Mouse (Mus musculus): ENCODE measurements around the gene Usp4. TPM values are rescaled to one million over a fixed set of nuclear protein-coding genes. Genes with fewer than 3 reads are reported as not detected.

Usp4 gene
- total and polyA plus RNA-seq, 3 experiments, result 85.4 to 128 TPM; not detected in 1

- Histone ChIP-seq H3K27ac (ENCODE audit: control insufficient read depth, low read depth, low read length) (no peak overlapping the region), H3K36me3 (ENCODE audit: control insufficient read depth in 1 of 2, insufficient read depth in 2 of 2, low read length in 2 of 2) (peaks cover 18 to 25% of the 10 kb centered on the region in 2 experiments), H3K4me3 (ENCODE audit: control insufficient read depth in 1 of 2, insufficient read depth in 1 of 2, low read depth in 2 of 2, low read length in 2 of 2) (no peak overlapping the region), H3K4me1 (ENCODE audit: control insufficient read depth in 1 of 2, insufficient read depth in 2 of 2, low read length in 2 of 2) (peaks cover 5 to 19% of the 10 kb centered on the region in 2 experiments), H3K9ac (ENCODE audit: control insufficient read depth, low read depth, low read length, poor library complexity, severe bottlenecking) (no peak overlapping the region), H3K27me3 (ENCODE audit: control insufficient read depth in 1 of 2, insufficient read depth in 2 of 2, low read length in 2 of 2) (no peaks in the 10 kb centered on the region), H3K9me3 (replicated peaks; ENCODE audit: insufficient read depth, low read length) (no peaks in the 10 kb centered on the region), H3K79me2 (ENCODE audit: control insufficient read depth, insufficient read depth, low read length, poor library complexity) (peaks cover 30% of the 10 kb centered on the region)
- DNase-seq (ENCODE audit: low read depth, low spot score), result peak; percentile 32
- peak; percentile 37; the same call in 1 of the 2 replicates for TF ChIP-seq TAL1 (IDR thresholded peaks at IDR 0.05; ENCODE audit: low read length)
- TF ChIP-seq ZMIZ1 (IDR thresholded peaks at IDR 0.05; ENCODE audit: low read depth, low read length), result no peak
These were observed 2.1 kb downstream of the Usp4 start for GRCm38 (mm10) chr9:108349727-108350126.

GRCm38 (mm10) chr9:108378234-108378633, 30.6 kb downstream of the Usp4 start:
- no peaks in the 10 kb centered on the region for H3K27me3 ChIP-seq (ENCODE audit: control insufficient read depth in 1 of 2, insufficient read depth in 2 of 2, low read length in 2 of 2)
- H3K9ac ChIP-seq (ENCODE audit: control insufficient read depth, low read depth, low read length, poor library complexity, severe bottlenecking), result no peak overlapping the region
- H3K4me1 ChIP-seq (ENCODE audit: control insufficient read depth in 1 of 2, insufficient read depth in 2 of 2, low read length in 2 of 2), result no peaks in the 10 kb centered on the region
- H3K27ac ChIP-seq (ENCODE audit: control insufficient read depth, low read depth, low read length), result no peak overlapping the region
- no peak overlapping the region for H3K4me3 ChIP-seq (ENCODE audit: control insufficient read depth in 1 of 2, insufficient read depth in 1 of 2, low read depth in 2 of 2, low read length in 2 of 2)
- H3K36me3 ChIP-seq (ENCODE audit: control insufficient read depth in 1 of 2, insufficient read depth in 2 of 2, low read length in 2 of 2), result peaks cover 0 to 20% of the 10 kb centered on the region in 2 experiments; a peak in 2 of 4 replicates
- H3K79me2 ChIP-seq (ENCODE audit: control insufficient read depth, insufficient read depth, low read length, poor library complexity), result no peaks in the 10 kb centered on the region
- H3K9me3 ChIP-seq (replicated peaks; ENCODE audit: insufficient read depth, low read length), result no peaks in the 10 kb centered on the region
- no peak for TF ChIP-seq JUND (IDR thresholded peaks at IDR 0.05; ENCODE audit: low read depth, low read length)
- no peak for TF ChIP-seq TCF12 (IDR thresholded peaks at IDR 0.05; ENCODE audit: low read depth, low read length)
- TF ChIP-seq TBP (IDR thresholded peaks at IDR 0.05; ENCODE audit: low read depth, low read length), result no peak
- TF ChIP-seq GATA1 (IDR thresholded peaks at IDR 0.05; ENCODE audit: low read depth, low read length), result no peak
- TF ChIP-seq MXI1 (IDR thresholded peaks at IDR 0.05; ENCODE audit: low read depth, low read length), result no peak
- DNase-seq (ENCODE audit: low read depth, low spot score), result no peak

- Histone ChIP-seq H3K4me3 (ENCODE audit: control insufficient read depth in 1 of 2, insufficient read depth in 1 of 2, low read depth in 2 of 2, low read length in 2 of 2) (no peak overlapping the region), H3K4me1 (ENCODE audit: control insufficient read depth in 1 of 2, insufficient read depth in 2 of 2, low read length in 2 of 2) (no peaks in the 10 kb centered on the region), H3K9ac (ENCODE audit: control insufficient read depth, low read depth, low read length, poor library complexity, severe bottlenecking) (no peak overlapping the region), H3K27ac (ENCODE audit: control insufficient read depth, low read depth, low read length) (no peak overlapping the region), H3K9me3 (replicated peaks; ENCODE audit: insufficient read depth, low read length) (no peaks in the 10 kb centered on the region), H3K27me3 (ENCODE audit: control insufficient read depth in 1 of 2, insufficient read depth in 2 of 2, low read length in 2 of 2) (no peaks in the 10 kb centered on the region), H3K79me2 (ENCODE audit: control insufficient read depth, insufficient read depth, low read length, poor library complexity) (no peaks in the 10 kb centered on the region), H3K36me3 (ENCODE audit: control insufficient read depth in 1 of 2, insufficient read depth in 2 of 2, low read length in 2 of 2) (peaks cover 0 to 22% of the 10 kb centered on the region in 2 experiments; a peak in 2 of 4 replicates)
- TF ChIP-seq ELF1 (IDR thresholded peaks at IDR 0.05; ENCODE audit: low read depth, low read length) (no peak), TBP (IDR thresholded peaks at IDR 0.05; ENCODE audit: low read depth, low read length) (no peak), KAT2A (conservative IDR thresholded peaks at IDR 0.05; ENCODE audit: low read depth, low read length) (no peak), GABPA (IDR thresholded peaks at IDR 0.05; ENCODE audit: low read depth, low read length) (no peak), TAL1 (IDR thresholded peaks at IDR 0.05; ENCODE audit: low read length) (no peak), EP300 (IDR thresholded peaks at IDR 0.05; ENCODE audit: low read depth in 1 of 2, low read length in 2 of 2) (no peak), HCFC1 (IDR thresholded peaks at IDR 0.05; ENCODE audit: low read depth, low read length) (no peak), SIN3A (IDR thresholded peaks at IDR 0.05; ENCODE audit: low read length) (no peak), USF1 (IDR thresholded peaks at IDR 0.05; ENCODE audit: low read depth, low read length) (no peak), MAZ (IDR thresholded peaks at IDR 0.05; ENCODE audit: low read depth, low read length) (no peak), BHLHE40 (IDR thresholded peaks at IDR 0.05; ENCODE audit: borderline replicate concordance, low read depth, low read length) (no peak), MEF2A (IDR thresholded peaks at IDR 0.05; ENCODE audit: extremely low read depth, insufficient replicate concordance, low read depth, low read length, poor library complexity, severe bottlenecking) (no peak)
- DNase-seq (ENCODE audit: low read depth, low spot score), result no peak
These were observed 31.1 kb downstream of the Usp4 start for GRCm38 (mm10) chr9:108378736-108379135.
